Mouse (Mus musculus) kidney, adult 2 months (tissue): ENCODE measurements at regions not wholly inside any gene's neighbourhood (a gene's known extent, or its start where the extent isn't known, plus 50 kb on each side); places are given as distances from the start of the nearest gene placed in this dataset.

Source experiments
- DNase-seq: peaks from one replicate; pipeline ENCODE4 v3.0.0; 2021
- H3K27ac ChIP-seq: fragments of 200-500 bp; 2 replicates; pipeline ENCODE4 v1.5.1; 2012; ENCODE audit warnings: low read depth, low read length, control low read depth, inconsistent platforms; ENCODE audit not compliant: insufficient read depth
- H3K27me3 ChIP-seq: fragments of 200-500 bp; replicated peaks from 2 replicates; pipeline ENCODE4 v1.6.1; 2012; ENCODE audit warnings: mild to moderate bottlenecking, moderate library complexity, low read length, inconsistent platforms; ENCODE audit not compliant: control insufficient read depth, insufficient read depth
- H3K36me3 ChIP-seq: fragments of 200-500 bp; 2 replicates; pipeline ENCODE4 v1.6.1; 2012; ENCODE audit warnings: mild to moderate bottlenecking, moderate library complexity, low read length, inconsistent platforms; ENCODE audit not compliant: control insufficient read depth, insufficient read depth
- H3K4me1 ChIP-seq: fragments of 200-500 bp; 2 replicates; pipeline ENCODE4 v1.6.1; 2011; ENCODE audit warnings: low read length; ENCODE audit not compliant: control insufficient read depth, insufficient read depth
- H3K4me3 ChIP-seq: fragments of 200-500 bp; 2 replicates; pipeline ENCODE4 v1.5.1; 2011; ENCODE audit warnings: mild to moderate bottlenecking, low read depth, low read length, control low read depth; ENCODE audit not compliant: insufficient read depth
- CTCF ChIP-seq: fragments of 200-500 bp; conservative IDR thresholded peaks from 2 replicates; pipeline ENCODE4 v1.5.1; 2011; ENCODE audit warnings: low read depth, mild to moderate bottlenecking, control low read depth, low read length, moderate library complexity, mixed read lengths; ENCODE audit not compliant: insufficient read depth, insufficient read length
- POLR2A ChIP-seq: fragments of 200-500 bp; IDR thresholded peaks from one replicate; pipeline ENCODE4 v1.6.1; 2011; ENCODE audit warnings: low read depth, low read length, control low read depth
- WGBS: fragments of 180-500 bp; shearing (Covaris S2); methylation state at CpG from one replicate; pipeline ENCODE4 v1.1.7; 2018; 5-methylcytosine and 5-hydroxymethylcytosine counted together

- DNase-seq, result no peak
- TF ChIP-seq POLR2A (no peak), CTCF (no peak)
- no peaks in the 10 kb centered on the region for H3K4me1 ChIP-seq
- no peak overlapping the region for H3K4me3 ChIP-seq
- H3K27me3 ChIP-seq, result no peaks in the 10 kb centered on the region
- H3K27ac ChIP-seq, result no peak overlapping the region
- 61% methylated on average over 2 of the region's 2 CpGs for WGBS
- H3K36me3 ChIP-seq, result no peaks in the 10 kb centered on the region
These were observed 139.9 kb upstream of the Pdzrn3 start for GRCm38 (mm10) chr6:101517584-101517983.

GRCm38 (mm10) chr6:101513696-101514095 is 136.0 kb upstream of the Pdzrn3 start:
- TF ChIP-seq CTCF (no peak), POLR2A (no peak)
- no peak for DNase-seq
- WGBS, result 63% methylated on average over 2 of the region's 2 CpGs

DNA sequence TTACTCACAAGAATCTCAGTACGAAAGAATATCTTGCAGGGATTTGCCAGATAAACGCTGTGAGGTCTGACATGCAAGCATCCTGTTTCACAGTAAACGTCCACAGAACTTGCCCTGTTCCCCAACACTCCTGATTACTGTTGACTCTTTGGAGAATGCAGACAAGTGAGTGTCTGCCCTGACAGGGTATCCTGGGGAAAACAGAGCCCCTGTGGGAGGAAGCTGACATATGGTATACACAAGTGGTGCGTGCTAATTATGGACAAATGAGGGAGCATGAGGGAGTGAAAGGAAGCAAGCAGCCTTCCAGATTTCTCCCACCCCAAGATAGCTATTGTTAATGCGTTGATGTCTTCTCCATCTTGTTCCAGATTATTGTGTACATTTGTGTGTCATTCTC is 124.5 kb upstream of the Pdzrn3 start:
- no peak for TF ChIP-seq POLR2A
- TF ChIP-seq CTCF, result no peak
- 45% methylated on average over 5 of the region's 5 CpGs for WGBS
- Histone ChIP-seq H3K27me3 (no peaks in the 10 kb centered on the region), H3K4me3 (no peak overlapping the region), H3K36me3 (no peaks in the 10 kb centered on the region), H3K27ac (no peak overlapping the region), H3K4me1 (no peaks in the 10 kb centered on the region)
- DNase-seq, result no peak

More at GRCm38 (mm10) chr6:101513696-101514095, 136.0 kb upstream of the Pdzrn3 start:
- H3K27ac ChIP-seq, result no peak overlapping the region
- H3K4me1 ChIP-seq, result no peaks in the 10 kb centered on the region
- H3K27me3 ChIP-seq, result no peaks in the 10 kb centered on the region
- no peak overlapping the region for H3K4me3 ChIP-seq
- H3K36me3 ChIP-seq, result no peaks in the 10 kb centered on the region

GRCm38 (mm10) chr6:101501716-101502115 is 124.0 kb upstream of the Pdzrn3 start:
- no peaks in the 10 kb centered on the region for H3K36me3 ChIP-seq
- H3K4me1 ChIP-seq, result no peaks in the 10 kb centered on the region
- no peak overlapping the region for H3K4me3 ChIP-seq
- TF ChIP-seq POLR2A (no peak), CTCF (no peak)
- no peaks in the 10 kb centered on the region for H3K27me3 ChIP-seq
- no peak overlapping the region for H3K27ac ChIP-seq
- no peak for DNase-seq
- whole genome bisulfite sequencing, result 77% methylated on average over 4 of the region's 4 CpGs

GRCm38 (mm10) chr6:101500202-101500601 is 122.5 kb upstream of the Pdzrn3 start:
- Histone ChIP-seq H3K27ac (no peak overlapping the region), H3K4me3 (no peak overlapping the region), H3K4me1 (no peaks in the 10 kb centered on the region), H3K36me3 (no peaks in the 10 kb centered on the region), H3K27me3 (no peaks in the 10 kb centered on the region)
- TF ChIP-seq CTCF, result no peak
- no peak for TF ChIP-seq POLR2A
- DNase-seq, result no peak

DNA sequence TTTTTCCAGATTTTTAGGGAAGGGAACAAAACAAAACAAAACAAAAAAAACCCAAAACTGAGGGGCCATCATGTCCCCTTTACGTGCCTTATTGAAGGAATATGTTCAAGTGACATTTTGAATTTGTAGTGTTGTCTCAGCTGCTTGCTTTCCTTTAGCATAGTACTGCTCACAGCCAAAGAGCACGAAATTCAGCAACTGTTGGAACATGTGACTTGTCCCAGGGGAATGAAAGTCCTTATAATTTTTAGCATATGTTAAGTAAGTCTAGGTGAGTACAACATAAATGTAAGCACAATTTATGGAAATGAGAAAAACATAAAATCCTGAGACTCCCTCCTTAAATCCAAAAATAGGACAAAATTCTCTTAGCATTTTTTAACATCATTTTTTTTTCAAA is 110.8 kb upstream of the Pdzrn3 start:
- H3K36me3 ChIP-seq, result no peaks in the 10 kb centered on the region
- no peaks in the 10 kb centered on the region; the same call in 1 of the 2 replicates for H3K27me3 ChIP-seq
- TF ChIP-seq POLR2A (no peak), CTCF (no peak)
- H3K4me1 ChIP-seq, result no peaks in the 10 kb centered on the region
- no peak overlapping the region for H3K4me3 ChIP-seq
- no peak overlapping the region for H3K27ac ChIP-seq
- no peak for DNase-seq
- WGBS, result 47% methylated on average over 2 of the region's 2 CpGs

GRCm38 (mm10) chr6:101484526-101485287 is 107.0 kb upstream of the Pdzrn3 start:
- DNase-seq, result no peak
- Histone ChIP-seq H3K36me3 (no peaks in the 10 kb centered on the region), H3K27me3 (no peaks in the 10 kb centered on the region), H3K27ac (no peak overlapping the region), H3K4me3 (no peak overlapping the region), H3K4me1 (no peaks in the 10 kb centered on the region)
- 46% methylated on average over 12 of the region's 12 CpGs for WGBS
- TF ChIP-seq POLR2A (no peak), CTCF (no peak)
